Mouse (Mus musculus) testis, adult 2 months (tissue): ENCODE measurements around the gene Siglecg.

Experiments
- CTCF ChIP-seq: fragments of 200-500 bp; IDR thresholded peaks from 2 replicates; pipeline ENCODE4 v1.5.1; 2012; ENCODE audit warnings: low read depth, mild to moderate bottlenecking, inconsistent platforms, low read length, moderate library complexity; ENCODE audit not compliant: control insufficient read depth, insufficient read depth, insufficient replicate concordance
- POLR2A ChIP-seq: fragments of 200-500 bp; IDR thresholded peaks from 2 replicates; pipeline ENCODE4 v1.6.1; 2012; ENCODE audit warnings: low read depth, mild to moderate bottlenecking, inconsistent platforms, low read length, moderate library complexity; ENCODE audit not compliant: control insufficient read depth

DNA sequence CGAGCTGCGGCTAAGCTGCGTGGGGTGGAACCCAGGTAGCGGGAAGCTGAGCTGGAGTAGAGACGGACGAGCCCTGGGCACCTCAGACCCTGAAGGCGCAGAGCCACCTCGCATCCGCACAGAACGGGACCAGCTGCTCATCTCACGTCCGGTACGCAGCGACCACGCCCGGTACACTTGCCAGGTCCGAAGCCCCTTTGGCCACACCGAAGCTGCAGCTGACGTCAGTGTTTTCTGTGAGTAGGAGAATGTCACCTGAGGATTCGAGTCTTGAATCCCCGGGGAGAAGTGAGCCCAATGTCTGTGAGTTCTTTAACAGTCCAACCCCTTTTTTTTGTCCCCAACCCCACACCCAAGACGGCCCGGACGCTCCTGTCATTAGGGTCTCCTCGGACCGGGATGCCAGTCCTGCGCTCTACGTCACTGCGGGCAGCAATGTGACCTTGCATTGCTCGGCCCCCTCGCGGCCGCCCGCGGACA is 56.9 kb downstream of the Siglecg start:
- TF ChIP-seq CTCF (no peak), POLR2A (no peak)
